Mouse (Mus musculus) neural tube, embryonic 15.5 days (tissue): ENCODE results near the gene Anxa6. TPM values are rescaled to one million over a fixed set of nuclear protein-coding genes. Genes with fewer than 3 reads are reported as not detected.

Experiments used
- ATAC-seq: fragments of 200-750 bp; cut with Nextera tagmentation; 2 replicates; pipeline ENCODE4 v1.8.0; 2017; ENCODE audit warnings: mild to moderate bottlenecking, moderate TSS enrichment, moderate library complexity; ENCODE audit not compliant: low FRiP score
- H3K27ac ChIP-seq: fragments of 300-500 bp; sonication (generic); replicated peaks from 2 replicates; pipeline ENCODE4 v1.5.1; 2015; ENCODE audit warnings: mild to moderate bottlenecking, inconsistent platforms
- H3K27me3 ChIP-seq: fragments of 300-500 bp; sonication (generic); replicated peaks from 2 replicates; pipeline ENCODE4 v1.6.1; 2015; ENCODE audit warnings: inconsistent platforms
- H3K36me3 ChIP-seq: fragments of 300-500 bp; sonication (generic); 2 replicates; pipeline ENCODE4 v1.6.1; 2015; ENCODE audit warnings: inconsistent platforms
- H3K4me1 ChIP-seq: fragments of 300-500 bp; sonication (generic); 2 replicates; pipeline ENCODE4 v1.6.1; 2015; ENCODE audit warnings: inconsistent platforms
- H3K4me2 ChIP-seq: fragments of 300-500 bp; sonication (generic); 2 replicates; pipeline ENCODE4 v1.6.1; 2015; ENCODE audit warnings: inconsistent platforms, mild to moderate bottlenecking, moderate library complexity
- H3K4me3 ChIP-seq: fragments of 300-500 bp; sonication (generic); replicated peaks from 2 replicates; pipeline ENCODE4 v1.5.1; 2015; ENCODE audit warnings: mild to moderate bottlenecking, inconsistent platforms
- H3K9ac ChIP-seq: fragments of 300-500 bp; sonication (generic); replicated peaks from 2 replicates; pipeline ENCODE4 v1.6.1; 2015; ENCODE audit warnings: mild to moderate bottlenecking, inconsistent platforms
- H3K9me3 ChIP-seq: fragments of 300-500 bp; sonication (generic); replicated peaks from 2 replicates; pipeline ENCODE4 v1.6.1; 2016; ENCODE audit warnings: inconsistent platforms
- WGBS: fragments of 180-500 bp; shearing (Covaris S2); methylation state at CpG from one replicate; pipeline ENCODE4 v1.1.7; 2015; ENCODE audit warnings: mixed read lengths; 5-methylcytosine and 5-hydroxymethylcytosine counted together
- polyA plus RNA-seq: library from polyadenylated mRNA; unstranded; fragments of >200 nt; fragmentation: Nextera tagmentation; extraction: Ambion mirVana; gene quantifications from 2 replicates; pipeline ENCODE4 v1.2.1, GENCODE M21; 2015

Gene Anxa6
- polyA plus RNA-seq, 1 experiment from 2014 or later, result 98.4 TPM

DNA sequence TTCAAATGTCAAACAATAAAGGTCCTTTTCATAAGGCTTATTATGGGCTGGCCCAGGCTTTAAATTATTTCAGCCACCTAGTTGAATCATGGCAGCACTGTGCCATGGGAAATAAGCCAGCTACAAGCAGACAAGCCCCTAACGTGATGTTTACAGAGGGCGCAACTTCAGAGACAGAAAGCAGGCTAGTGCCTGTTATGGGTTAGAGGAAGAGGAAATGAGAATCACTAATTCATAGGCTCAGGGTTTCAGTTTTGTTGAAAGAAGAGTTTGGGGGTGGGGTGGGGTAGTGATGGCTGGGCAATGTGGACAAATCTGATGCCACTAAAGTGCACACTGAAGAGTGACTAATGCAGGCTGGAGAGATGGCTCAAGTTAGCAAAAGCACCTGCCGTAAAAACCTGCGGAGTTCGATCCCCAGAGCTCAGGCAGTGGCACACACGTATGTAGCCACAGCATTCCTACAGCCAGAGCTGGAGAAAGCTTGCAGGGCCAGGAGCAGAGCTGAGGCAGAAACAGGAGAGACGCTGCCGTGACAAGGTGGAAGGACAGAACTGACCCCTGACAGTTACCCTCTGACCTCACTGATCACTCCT lies 44.4 kb downstream of the Anxa6 start:
- ATAC-seq, result no peak
- peak overlapping the region; percentile 45; the same call in 1 of the 2 replicates for H3K27ac ChIP-seq
- no peaks in the 10 kb centered on the region for H3K9me3 ChIP-seq
- H3K36me3 ChIP-seq, result 0 out of 2 replicates have a peak, but pooled peaks cover 6% of the 10 kb centered on the region
- 63% methylated on average over 8 of the region's 8 CpGs for WGBS
- H3K9ac ChIP-seq, result no peak overlapping the region
- H3K4me1 ChIP-seq, result peaks cover 6% of the 10 kb centered on the region; the same call in 1 of the 2 replicates
- H3K27me3 ChIP-seq, result no peaks in the 10 kb centered on the region
- H3K4me3 ChIP-seq, result no peak overlapping the region
- no peak overlapping the region for H3K4me2 ChIP-seq

DNA sequence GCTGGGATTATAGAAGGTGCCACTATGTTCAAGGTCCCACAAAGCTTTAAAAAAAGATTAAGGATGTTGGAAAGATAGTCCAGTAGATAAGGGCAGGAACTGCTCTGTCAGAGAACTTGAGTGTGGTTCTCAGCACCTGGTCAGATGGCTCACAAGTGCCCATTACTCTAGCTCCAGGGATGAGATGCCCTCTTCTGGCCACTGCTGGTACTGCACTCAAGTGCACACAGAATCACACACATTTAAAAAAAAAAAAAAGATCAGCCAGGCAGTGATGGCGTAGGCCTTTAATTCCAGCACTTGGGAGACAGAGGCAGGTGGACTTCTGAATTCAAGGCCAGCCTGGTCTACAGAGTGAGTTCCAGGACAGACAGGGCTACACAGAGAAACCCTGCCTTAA lies 45.3 kb downstream of the Anxa6 start:
- 79% methylated on average over 1 of the region's 1 CpGs for WGBS
- Histone ChIP-seq H3K4me2 (no peak overlapping the region), H3K27ac (no peak overlapping the region), H3K4me1 (peaks cover 6% of the 10 kb centered on the region; the same call in 1 of the 2 replicates), H3K4me3 (no peak overlapping the region), H3K9ac (no peak overlapping the region), H3K27me3 (no peaks in the 10 kb centered on the region), H3K9me3 (no peaks in the 10 kb centered on the region), H3K36me3 (0 out of 2 replicates have a peak, but pooled peaks cover 6% of the 10 kb centered on the region)
- ATAC-seq, result no peak

DNA sequence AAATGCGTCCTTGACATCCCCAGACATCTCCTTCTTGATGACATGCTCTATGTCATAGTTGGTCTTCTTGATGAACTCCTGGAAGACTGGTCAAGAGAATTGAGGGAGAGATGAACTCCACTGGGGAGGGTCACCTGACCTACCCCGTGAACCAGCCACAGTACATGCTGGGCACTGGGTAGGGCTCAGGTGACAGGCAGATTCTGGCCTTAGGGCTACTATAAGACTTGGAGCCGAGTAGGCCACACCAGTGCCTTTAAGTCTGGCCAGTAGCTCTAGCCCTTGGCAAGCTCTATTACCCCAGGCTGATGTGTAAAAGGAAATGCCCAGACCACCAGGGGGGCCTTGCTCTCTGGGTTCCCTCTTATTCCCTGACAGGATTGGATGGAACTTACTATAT lies 48.2 kb downstream of the Anxa6 start:
- Histone ChIP-seq H3K36me3 (peaks cover 8% of the 10 kb centered on the region; the same call in 1 of the 2 replicates), H3K27me3 (no peaks in the 10 kb centered on the region), H3K9me3 (no peaks in the 10 kb centered on the region), H3K4me3 (no peak overlapping the region), H3K9ac (no peak overlapping the region), H3K27ac (no peak overlapping the region), H3K4me2 (no peak overlapping the region), H3K4me1 (peaks cover 6% of the 10 kb centered on the region; the same call in 1 of the 2 replicates)
- WGBS, result 81% methylated on average over 3 of the region's 3 CpGs
- ATAC-seq, result no peak

DNA sequence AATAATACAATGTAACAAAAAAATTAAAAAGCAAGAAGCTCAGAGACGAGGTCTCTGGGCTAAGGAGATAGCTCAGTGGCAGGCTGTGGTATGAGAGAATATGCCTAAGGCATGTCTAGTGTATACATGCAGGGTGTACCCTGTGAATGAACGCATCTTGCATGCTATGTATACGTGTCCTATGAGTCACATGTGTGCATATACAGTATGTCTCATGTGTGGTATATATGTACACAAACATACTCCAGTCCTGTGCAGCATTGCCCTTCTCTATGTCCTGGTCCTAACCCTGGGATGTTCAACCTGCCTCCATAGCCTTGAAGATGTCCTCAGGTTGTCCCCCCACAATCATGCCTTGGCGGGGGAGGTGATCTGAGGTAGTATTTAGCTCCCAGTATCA lies 48.7 kb downstream of the Anxa6 start:
- Histone ChIP-seq H3K9ac (no peak overlapping the region), H3K4me1 (peaks cover 6% of the 10 kb centered on the region; the same call in 1 of the 2 replicates), H3K36me3 (peaks cover 8% of the 10 kb centered on the region; the same call in 1 of the 2 replicates), H3K4me2 (no peak overlapping the region), H3K27me3 (no peaks in the 10 kb centered on the region), H3K9me3 (no peaks in the 10 kb centered on the region), H3K4me3 (no peak overlapping the region), H3K27ac (no peak overlapping the region)
- ATAC-seq, result no peak
- WGBS, result 60% methylated on average over 4 of the region's 4 CpGs

DNA sequence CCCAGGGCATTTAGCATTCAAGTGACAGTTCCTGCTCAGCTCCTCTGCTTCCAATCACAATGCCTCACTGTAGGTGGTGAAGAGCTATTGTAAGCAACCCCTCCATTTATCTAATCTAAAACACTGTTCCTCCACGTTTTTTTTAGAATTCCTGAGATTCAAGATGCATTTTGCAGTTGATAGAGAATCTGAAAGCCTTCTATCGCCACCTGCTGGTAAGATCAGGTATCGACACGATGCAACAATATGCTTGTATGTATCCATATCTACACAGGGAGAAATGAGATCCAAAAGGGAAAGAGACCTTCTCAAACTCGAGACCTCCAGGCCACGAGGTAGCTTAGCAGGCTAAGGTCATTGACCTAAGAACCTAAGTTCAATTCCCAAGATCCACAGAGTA lies 49.2 kb downstream of the Anxa6 start:
- H3K4me1 ChIP-seq, result peaks cover 5% of the 10 kb centered on the region; the same call in 1 of the 2 replicates
- 2% methylated on average over 6 of the region's 6 CpGs for WGBS
- no peak for ATAC-seq
- no peaks in the 10 kb centered on the region for H3K9me3 ChIP-seq
- H3K27me3 ChIP-seq, result no peaks in the 10 kb centered on the region
- H3K9ac ChIP-seq, result no peak overlapping the region
- no peak overlapping the region for H3K4me3 ChIP-seq
- peaks cover 8% of the 10 kb centered on the region; the same call in 1 of the 2 replicates for H3K36me3 ChIP-seq
- no peak overlapping the region for H3K27ac ChIP-seq
- no peak overlapping the region for H3K4me2 ChIP-seq

DNA sequence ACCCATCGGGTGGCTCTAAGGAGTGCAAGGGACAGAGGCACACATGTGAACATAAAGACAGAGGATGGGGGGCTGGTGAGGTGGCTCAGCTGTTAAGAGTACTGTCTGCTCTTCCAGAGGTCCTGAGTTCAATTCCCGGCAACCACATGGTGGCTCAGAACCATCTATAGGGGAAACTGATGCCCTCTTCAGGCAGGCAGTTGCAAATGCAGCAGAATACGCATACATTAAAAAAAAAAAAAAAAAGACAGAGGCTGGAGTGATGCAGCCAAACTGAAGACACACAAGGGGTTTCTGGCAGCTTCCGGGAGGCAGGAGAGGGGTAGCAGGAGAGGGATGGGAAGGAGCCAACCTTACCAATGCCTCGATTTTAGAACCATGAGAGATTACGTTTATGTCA lies 50.7 kb downstream of the Anxa6 start:
- H3K4me2 ChIP-seq, result no peak overlapping the region
- ATAC-seq, result no peak
- H3K9me3 ChIP-seq, result no peaks in the 10 kb centered on the region
- no peak overlapping the region for H3K27ac ChIP-seq
- no peak overlapping the region for H3K4me3 ChIP-seq
- WGBS, result 88% methylated on average over 6 of the region's 6 CpGs
- H3K4me1 ChIP-seq, result no peaks in the 10 kb centered on the region
- H3K27me3 ChIP-seq, result no peaks in the 10 kb centered on the region
- H3K36me3 ChIP-seq, result peaks cover 8% of the 10 kb centered on the region; the same call in 1 of the 2 replicates
- H3K9ac ChIP-seq, result no peak overlapping the region

DNA sequence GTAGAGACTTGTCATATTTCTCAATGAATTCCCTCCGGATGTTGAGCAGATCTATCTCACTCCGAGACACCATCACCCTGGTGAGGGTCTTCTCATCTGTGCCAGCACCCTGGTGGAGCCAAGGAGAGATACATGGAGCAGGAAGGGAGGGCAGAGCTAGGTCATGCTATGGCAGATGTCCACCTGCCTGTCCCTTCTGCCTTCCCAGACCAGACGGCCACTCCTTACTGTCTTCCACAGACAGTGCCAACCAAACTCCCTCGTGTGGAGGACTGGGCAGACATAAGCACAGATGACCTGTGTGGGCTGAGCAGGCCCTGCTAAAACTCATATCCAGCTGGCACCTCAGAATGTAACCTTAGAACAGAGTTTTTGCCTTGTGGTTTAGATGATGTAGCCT lies 51.6 kb downstream of the Anxa6 start:
- Histone ChIP-seq H3K27ac (no peak overlapping the region), H3K9ac (no peak overlapping the region), H3K36me3 (peaks cover 8% of the 10 kb centered on the region; the same call in 1 of the 2 replicates), H3K4me3 (no peak overlapping the region), H3K27me3 (no peaks in the 10 kb centered on the region), H3K9me3 (no peaks in the 10 kb centered on the region), H3K4me1 (no peaks in the 10 kb centered on the region), H3K4me2 (no peak overlapping the region)
- ATAC-seq, result no peak
- WGBS, result 97% methylated on average over 4 of the region's 4 CpGs

DNA sequence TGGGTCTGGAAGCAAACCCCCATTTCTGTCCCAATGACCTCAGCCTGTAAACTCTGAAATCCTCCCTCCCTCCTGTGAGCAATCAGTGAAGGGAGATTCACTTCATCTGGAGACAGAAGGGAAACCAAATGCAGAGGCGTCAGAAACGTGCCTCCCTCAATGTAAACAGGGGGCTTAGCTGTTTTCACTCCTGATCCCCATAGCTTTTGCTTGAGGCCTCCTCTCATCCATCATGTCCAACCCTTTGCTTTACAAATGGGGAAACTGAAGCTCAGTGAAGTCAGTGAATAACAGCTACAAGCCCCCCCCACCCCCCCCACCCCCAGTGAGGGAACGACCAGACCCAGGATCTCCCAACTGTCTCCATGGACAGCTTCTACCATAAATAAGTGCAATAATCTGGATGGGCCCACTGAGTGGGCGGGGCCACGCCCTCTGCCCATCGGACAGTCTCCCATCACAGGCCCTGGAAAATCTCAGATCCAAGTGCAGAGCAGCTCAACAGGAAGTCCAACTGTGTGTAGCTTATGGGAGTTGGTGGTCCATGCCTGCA lies 55.8 kb downstream of the Anxa6 start:
- H3K4me1 ChIP-seq, result peaks cover 9% of the 10 kb centered on the region
- no peak overlapping the region for H3K9ac ChIP-seq
- H3K4me3 ChIP-seq, result no peak overlapping the region
- H3K27me3 ChIP-seq, result no peaks in the 10 kb centered on the region
- no peak overlapping the region for H3K27ac ChIP-seq
- no peak overlapping the region for H3K4me2 ChIP-seq
- peaks cover 8% of the 10 kb centered on the region; the same call in 1 of the 2 replicates for H3K36me3 ChIP-seq
- 46% methylated on average over 6 of the region's 6 CpGs for WGBS
- ATAC-seq, result no peak
- H3K9me3 ChIP-seq, result no peaks in the 10 kb centered on the region

DNA sequence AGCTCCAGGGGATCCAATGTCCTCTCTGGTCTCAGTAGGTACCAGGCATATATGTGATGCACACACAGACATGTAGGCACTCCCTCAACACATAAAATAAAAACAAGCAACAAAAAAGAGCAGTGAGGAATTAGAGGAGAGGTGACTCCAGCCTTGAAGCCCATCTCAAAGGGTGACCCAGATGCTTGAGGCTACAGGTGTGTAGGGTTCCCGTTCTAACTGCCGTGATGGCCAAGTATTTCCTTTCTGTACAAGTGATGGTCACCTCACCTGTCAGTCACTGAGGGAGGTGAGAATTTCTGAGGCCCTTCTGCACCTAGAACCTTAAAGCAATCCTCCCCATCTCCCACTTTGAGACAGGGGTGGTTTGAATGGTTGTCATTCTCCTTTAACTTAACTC lies 56.9 kb downstream of the Anxa6 start:
- 100% methylated on average over 2 of the region's 2 CpGs for WGBS
- H3K9me3 ChIP-seq, result no peaks in the 10 kb centered on the region
- no peak overlapping the region for H3K4me2 ChIP-seq
- H3K4me3 ChIP-seq, result no peak overlapping the region
- no peaks in the 10 kb centered on the region for H3K27me3 ChIP-seq
- no peak overlapping the region for H3K9ac ChIP-seq
- ATAC-seq, result no peak
- no peak overlapping the region for H3K27ac ChIP-seq
- H3K4me1 ChIP-seq, result peaks cover 9% of the 10 kb centered on the region
- H3K36me3 ChIP-seq, result peaks cover 2% of the 10 kb centered on the region; the same call in 1 of the 2 replicates

DNA sequence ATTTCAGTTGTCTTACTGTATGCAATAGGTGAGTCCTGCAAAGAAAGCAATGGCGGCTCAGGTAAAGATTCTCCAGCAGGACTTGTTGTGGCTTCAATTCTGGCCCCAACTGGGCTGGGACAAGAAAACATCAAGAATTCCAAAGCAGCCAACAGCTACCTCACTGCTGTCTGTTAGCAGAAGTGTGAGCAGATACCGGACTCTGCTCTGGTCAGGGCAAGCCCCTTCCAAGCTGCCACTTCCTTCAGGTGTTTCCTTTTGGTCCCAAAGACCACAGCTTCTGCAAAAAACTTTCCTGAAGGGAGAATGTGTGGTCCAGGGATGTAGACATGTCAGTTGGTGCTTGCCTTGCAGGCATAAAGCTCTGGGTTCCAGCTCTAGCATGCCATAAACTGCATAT lies 57.5 kb downstream of the Anxa6 start:
- no peak for ATAC-seq
- WGBS, result 91% methylated on average over 2 of the region's 2 CpGs

DNA sequence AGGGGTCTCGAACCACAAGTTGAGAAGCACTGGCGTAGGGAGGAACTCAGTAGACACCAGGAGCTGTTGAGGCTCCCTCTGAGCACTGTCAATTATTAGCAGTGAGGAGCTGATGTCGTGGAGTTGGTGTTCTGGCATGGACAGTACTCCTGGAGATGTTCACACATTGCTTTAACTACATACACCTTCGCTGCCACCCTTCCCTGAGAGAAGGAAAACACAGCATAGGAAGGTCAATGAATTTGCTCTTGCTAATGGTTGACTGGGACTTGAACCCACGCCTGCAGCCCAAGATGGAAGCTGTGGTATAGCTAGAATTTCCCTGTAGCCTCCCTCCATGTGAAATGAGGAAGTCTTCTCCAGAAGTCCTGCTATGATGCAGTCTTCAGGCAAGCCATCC lies 57.9 kb downstream of the Anxa6 start:
- 86% methylated on average over 5 of the region's 5 CpGs for WGBS
- Histone ChIP-seq H3K9ac (no peak overlapping the region), H3K4me2 (no peak overlapping the region), H3K27me3 (no peaks in the 10 kb centered on the region), H3K27ac (no peak overlapping the region), H3K36me3 (no peaks in the 10 kb centered on the region; the same call in 1 of the 2 replicates), H3K9me3 (no peaks in the 10 kb centered on the region), H3K4me3 (no peak overlapping the region), H3K4me1 (peaks cover 9% of the 10 kb centered on the region)
- ATAC-seq, result no peak

More for the DNA sequence above, 57.5 kb downstream of the Anxa6 start:
- no peaks in the 10 kb centered on the region; the same call in 1 of the 2 replicates for H3K36me3 ChIP-seq
- H3K9ac ChIP-seq, result no peak overlapping the region
- H3K4me1 ChIP-seq, result peaks cover 9% of the 10 kb centered on the region
- no peaks in the 10 kb centered on the region for H3K27me3 ChIP-seq
- no peaks in the 10 kb centered on the region for H3K9me3 ChIP-seq
- H3K4me2 ChIP-seq, result no peak overlapping the region
- H3K4me3 ChIP-seq, result no peak overlapping the region
- H3K27ac ChIP-seq, result no peak overlapping the region

DNA sequence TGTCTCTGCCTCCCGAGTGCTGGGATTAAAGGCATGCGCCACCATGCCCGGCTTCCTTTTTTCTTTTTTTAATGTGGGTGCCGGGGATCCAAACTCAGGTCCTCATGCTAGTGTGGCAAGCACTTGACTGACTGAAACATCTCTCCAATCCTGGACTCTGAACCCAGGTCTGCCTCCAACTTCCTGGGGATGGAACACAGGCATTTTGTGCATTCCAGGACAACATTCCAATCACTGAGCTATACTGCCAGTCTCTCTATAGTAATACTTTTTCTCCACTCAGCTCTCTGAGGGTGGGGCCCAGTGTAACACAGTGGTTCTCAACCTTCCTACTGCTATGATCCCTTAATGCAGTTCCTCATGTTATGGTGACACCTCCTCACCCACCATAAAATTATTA lies 58.6 kb downstream of the Anxa6 start:
- 89% methylated on average over 4 of the region's 4 CpGs for WGBS

More for the DNA sequence above, 58.6 kb downstream of the Anxa6 start:
- H3K4me1 ChIP-seq, result peaks cover 9% of the 10 kb centered on the region
- H3K4me3 ChIP-seq, result no peak overlapping the region
- H3K9me3 ChIP-seq, result no peaks in the 10 kb centered on the region
- H3K36me3 ChIP-seq, result no peaks in the 10 kb centered on the region; the same call in 1 of the 2 replicates
- no peak for ATAC-seq
- H3K27me3 ChIP-seq, result no peaks in the 10 kb centered on the region
- H3K9ac ChIP-seq, result no peak overlapping the region
- no peak overlapping the region for H3K4me2 ChIP-seq
- no peak overlapping the region for H3K27ac ChIP-seq
